Mouse (Mus musculus) lung, adult 18-20 months (tissue): ENCODE data around the gene Mrpl55.
"Not testable (repeated sequence)": the region's sequence is repeated elsewhere in the genome, so short reads cannot be mapped to it uniquely, and the experiment has no call there.

Experiments
- DNase-seq, 2 experiments: peaks; one replicate each; pipeline ENCODE4 v3.0.0; 2022; ENCODE audit warnings: mixed read lengths in 2 of 2

Gene Mrpl55

GRCm38 (mm10) chr11:59192059-59192386, 10.3 kb upstream of the Mrpl55 start, which contains the start of gene Guk1:
Gene Guk1, minus strand, starts transcription at chr11:59192212.
- DNase-seq: no peak

GRCm38 (mm10) chr11:59196230-59196629, 6.1 kb upstream of the Mrpl55 start:
- no peak for DNase-seq

DNA sequence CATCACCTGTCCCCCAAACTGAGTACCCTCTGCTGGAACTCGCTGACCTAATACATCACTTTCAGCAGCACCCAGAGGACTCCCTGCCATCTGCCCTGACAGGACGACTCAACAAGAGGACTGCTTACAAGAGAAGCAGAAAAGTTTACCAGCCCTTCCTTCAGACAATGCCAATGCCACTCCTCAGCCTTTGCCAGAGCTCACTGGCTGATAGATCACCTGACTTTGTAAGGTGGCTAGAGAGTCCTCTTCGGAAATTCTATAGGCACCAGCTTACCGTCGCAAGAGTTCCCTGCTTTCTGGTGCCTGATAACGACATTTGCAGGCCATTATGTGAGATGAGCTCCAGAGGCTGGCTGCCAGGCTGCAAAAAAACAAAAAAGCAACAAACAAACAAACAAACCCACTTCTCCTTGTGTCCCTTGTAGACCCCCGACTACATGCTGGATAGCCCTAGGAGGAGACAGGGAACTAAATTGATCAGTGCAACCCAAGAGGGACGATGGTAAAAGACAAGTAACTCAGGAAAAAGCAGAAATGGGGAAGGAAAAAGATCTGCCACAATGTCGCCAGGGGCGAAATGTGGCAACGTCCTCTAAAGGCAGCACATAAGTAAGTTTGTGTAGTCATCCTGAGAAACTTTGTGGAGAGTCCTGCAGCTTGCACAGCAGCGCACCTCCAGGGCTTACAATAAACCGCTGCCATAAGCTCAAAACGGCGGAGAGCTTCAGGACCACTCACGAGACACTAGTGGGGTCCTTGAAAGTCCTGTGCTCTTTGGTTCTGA, 877 bp upstream of the Mrpl55 start:
- no peak for DNase-seq

DNA sequence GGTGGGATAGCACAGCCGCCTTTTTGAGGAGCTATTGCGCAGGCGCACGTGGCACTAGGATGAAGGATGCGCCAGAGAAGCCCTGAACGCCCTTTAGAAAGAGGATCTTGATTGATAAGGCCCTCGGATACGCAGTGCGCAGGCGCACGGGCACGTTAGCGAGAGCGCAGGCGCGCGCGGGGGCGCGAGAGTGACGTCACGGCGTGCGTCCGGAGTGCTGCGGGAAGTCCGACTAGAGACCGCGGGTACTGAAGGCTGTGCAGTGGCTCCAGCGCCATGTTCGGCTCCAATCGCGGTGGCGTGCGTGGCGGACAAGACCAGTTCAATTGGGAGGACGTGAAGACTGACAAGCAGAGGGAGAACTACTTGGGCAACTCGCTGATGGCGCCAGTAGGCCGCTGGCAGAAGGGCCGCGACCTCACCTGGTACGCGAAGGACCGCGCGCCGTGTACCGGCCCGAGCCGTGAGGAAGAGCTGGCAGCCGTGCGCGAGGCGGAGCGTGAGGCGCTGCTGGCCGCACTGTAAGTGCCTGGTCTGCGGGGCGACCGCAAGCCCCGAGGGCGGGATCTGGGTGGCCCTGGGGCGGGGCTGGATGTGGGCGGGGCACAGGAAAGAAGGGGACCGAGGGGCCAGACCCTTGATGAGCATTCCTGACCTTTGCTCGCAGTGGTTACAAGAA, 6.0 kb downstream of the Mrpl55 start, which contains the start of gene 2310033P09Rik:
Gene 2310033P09Rik, plus strand, starts transcription at position 169 of the 679 bp plus-strand sequence.
- peak; percentile 92 to 93 for DNase-seq

DNA sequence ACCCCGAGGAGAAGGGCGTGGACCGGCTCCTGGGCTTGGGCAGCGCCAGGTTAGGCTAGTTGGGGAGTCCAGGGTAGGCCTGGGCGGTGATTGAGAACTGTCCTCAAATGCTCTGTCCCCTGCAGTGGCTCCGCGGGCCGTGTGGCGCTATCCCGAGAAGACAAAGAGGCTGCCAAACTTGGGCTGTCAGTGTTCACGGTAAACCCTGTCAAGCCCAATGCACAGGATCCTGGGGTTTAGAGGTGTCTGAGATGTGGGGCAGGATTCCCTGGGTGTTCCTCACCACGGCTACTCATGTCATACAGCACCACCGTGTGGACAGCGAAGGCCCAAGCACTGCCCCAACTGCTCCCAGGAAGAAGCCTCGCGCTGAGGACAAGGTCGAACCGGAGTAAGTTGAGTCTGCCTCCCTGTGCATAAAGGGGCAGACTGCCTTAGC, 6.7 kb downstream of the Mrpl55 start:
- DNase-seq: peak; percentile 65 to 68

DNA sequence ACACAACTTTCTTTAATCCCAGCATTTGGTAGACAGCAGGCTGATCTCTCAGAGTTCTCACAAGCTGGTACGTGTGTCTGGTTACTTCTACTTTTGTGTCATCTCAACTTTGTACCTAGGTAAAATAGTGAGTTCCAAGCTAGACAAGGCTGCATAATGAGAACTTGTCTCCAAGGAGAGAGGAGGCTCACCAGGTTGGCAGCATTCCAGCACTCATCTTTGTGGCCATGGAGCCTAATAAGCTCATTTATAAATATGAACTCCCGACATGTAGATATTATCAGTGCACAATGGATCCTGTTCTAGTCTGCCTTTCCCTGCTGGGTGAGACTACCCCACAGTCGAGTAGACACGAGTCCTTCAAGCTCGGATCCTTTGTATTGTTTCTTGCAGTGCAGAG, 7.3 kb downstream of the Mrpl55 start:
- no peak for DNase-seq

- no peak for DNase-seq
Measured at GRCm38 (mm10) chr11:59210020-59210419, 7.7 kb downstream of the Mrpl55 start.

- not testable (repeated sequence) for DNase-seq
Measured at GRCm38 (mm10) chr11:59211561-59211960, 9.3 kb downstream of the Mrpl55 start.

- DNase-seq: peak in 1 of 2 experiments; percentile 38
Measured at GRCm38 (mm10) chr11:59212320-59212719, 10.0 kb downstream of the Mrpl55 start.

- no peak for DNase-seq
Measured at GRCm38 (mm10) chr11:59212892-59213494, 10.7 kb downstream of the Mrpl55 start.

DNA sequence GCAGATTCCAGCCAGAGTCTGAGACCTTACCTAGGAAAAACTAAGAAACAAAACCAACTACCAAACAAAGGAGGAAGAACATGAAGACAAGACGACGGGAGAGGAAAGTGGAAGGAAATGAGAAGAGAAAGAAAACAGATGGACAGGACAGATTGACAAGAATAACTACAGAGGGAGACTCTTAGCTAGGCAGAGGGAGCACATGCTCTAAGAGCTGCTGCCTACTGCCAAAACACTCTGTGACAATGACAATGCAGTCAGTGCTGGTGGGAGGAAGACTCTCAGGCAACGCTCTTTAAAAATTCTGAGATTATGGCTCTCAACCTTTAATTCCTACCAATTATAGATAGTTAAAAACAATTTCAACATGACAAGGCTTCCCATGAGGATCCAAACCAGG, 14.7 kb downstream of the Mrpl55 start:
- DNase-seq: no peak

DNA sequence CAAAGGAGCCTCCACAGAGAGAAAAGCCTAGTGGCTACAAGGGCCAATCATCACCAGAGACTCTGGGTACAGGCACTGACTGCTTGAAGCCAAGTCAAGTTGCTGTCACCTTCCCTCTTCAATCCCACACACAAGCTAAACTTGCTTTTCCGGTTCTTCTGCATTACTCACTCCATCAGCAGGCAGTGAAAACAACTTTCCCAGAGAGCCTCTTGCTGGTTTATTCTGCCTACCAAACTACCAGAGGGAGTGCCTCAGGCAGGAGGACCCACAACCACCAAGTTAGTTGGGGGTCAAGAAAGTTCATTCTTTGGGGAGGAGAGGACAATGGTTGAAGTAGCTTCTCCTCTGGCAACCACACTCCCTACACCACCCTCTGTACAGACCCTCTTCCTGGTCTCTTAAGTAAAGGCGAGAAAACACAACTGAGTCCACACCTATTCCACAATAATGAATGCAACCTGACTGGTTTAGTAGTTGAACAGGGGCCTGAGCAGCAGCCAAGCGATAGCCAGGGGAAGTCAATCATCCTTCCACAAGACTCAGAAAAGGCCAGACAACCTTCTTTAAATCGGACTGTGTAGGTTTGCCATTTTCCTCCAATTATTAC, 16.2 kb downstream of the Mrpl55 start:
- DNase-seq: peak; percentile 72 to 86

GRCm38 (mm10) chr11:59219064-59219463, 16.8 kb downstream of the Mrpl55 start:
- DNase-seq: no peak

GRCm38 (mm10) chr11:59221604-59222003, 19.3 kb downstream of the Mrpl55 start:
- no peak for DNase-seq

DNA sequence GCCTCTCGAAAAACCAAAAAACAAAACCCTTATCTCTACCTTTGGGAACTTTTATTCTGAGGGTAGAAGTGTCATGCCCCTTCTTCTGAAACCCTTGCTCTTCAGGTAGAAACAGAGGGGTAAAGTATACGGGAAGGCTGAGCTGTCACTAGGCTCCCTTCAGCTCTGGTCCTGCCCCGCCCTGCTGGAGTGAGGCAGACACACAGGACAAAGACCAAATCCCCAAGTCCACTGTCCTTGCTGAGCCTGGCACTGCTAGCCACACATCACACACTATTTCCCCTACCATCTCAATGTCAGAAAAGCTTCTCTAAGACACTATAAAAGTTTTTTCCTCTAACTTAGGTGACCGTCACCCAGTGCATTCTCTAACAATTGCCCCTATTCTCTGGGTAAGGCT, 20.0 kb downstream of the Mrpl55 start:
- DNase-seq: no peak

GRCm38 (mm10) chr11:59224025-59224424, 21.7 kb downstream of the Mrpl55 start:
- DNase-seq: no peak

DNA sequence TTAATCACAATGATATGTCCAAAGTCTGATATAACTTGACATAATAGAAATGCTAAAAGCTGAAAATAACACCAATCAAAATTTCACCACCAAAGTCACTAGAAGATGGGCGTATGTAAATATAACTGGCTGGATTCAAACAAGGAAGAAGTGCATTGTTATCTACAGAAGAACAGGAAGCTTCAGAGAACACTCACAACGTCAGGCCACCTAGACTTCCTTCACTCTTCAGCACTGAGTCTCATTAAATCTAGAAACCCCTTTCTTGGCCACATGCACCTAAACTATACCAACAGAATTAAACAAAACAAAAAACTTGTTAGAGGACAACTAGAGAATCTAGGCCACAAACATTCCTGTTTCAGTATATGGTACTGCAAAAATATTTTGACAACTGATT, 22.2 kb downstream of the Mrpl55 start:
- DNase-seq: no peak

DNA sequence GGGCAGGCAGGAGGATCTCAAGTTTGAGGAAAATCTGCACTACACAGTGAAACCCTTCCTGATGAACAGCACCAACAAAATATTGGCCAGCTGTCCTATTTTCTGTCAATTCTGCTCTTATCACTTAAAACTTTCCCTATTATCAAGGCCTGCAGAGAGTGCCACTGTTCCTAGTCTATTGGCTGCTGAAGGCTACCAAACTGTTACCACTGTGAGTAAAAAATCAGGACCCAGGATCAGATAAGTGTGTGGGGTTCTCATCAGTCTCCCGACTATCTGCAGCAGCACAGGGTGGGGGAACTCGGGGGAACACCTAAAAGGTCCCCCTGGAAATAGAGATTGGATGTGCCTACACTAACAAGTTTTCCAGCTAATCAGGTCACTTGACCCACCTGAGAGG, 22.9 kb downstream of the Mrpl55 start:
- no peak for DNase-seq

DNA sequence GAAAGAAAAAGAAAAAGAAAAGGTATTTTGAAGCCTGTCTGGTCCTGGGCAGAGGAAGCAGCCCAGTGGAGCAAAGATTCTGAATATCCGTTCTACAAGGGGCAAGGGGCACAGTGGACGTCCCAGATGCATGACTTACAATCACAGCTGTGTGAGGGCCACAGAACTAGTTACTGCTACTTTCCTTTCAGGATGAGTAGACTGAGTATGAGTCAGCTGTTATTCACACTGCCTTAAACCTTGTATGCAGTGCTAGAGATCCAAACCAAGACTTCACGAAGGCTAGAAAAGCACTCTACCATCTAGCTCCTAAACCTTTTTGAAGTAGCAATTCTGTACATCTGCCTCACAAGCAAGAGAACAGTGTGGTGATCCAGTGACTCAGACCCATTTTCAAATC, 24.0 kb downstream of the Mrpl55 start:
- no peak for DNase-seq

GRCm38 (mm10) chr11:59226787-59227603, 24.7 kb downstream of the Mrpl55 start:
- no peak for DNase-seq

- peak in 1 of 2 experiments; percentile 71 for DNase-seq
Measured at GRCm38 (mm10) chr11:59227604-59228121, 25.4 kb downstream of the Mrpl55 start.
